13 mouse cellular contexts compared by ENCODE assay signal in the genomic region with DNA sequence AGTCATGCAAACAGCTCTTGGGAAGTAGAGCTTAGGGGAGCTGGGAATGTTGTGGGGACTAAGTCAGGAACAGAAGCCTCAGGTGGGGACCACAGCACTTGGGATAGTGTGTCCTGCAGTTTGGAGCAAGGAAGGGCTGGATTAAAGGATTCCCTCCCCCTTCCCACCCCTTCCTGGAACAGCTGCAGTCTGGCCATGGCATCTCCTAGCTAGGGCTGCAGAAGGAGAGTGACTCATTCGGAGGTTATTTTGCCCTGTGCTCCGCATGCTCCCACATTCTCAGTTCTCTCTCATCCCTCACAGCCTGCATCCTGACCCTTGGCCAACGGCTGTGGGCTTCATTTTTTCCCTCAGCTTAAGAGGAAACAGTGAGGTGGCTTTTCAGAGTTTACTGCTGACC. TPM values are rescaled to one million over a fixed set of nuclear protein-coding genes. Genes with fewer than 3 reads are reported as not detected.
DNase-seq lines count a peak whose midpoint lies in the region; ATAC-seq lines count a peak whose summit lies in the region.
"Had no signal": no experiment of that assay in that cellular context is flagged by ENCODE, and none has a peak within 500 bp of the region (broad histone marks: within the 10 kb centered on the region; RNA-seq: fewer than 3 reads in every experiment).

No protein-coding gene starts in this region.

- H3K27me3 ChIP-seq in heart, embryonic 16.5 days (ENCODE audit: control insufficient read depth, insufficient read depth, low read length) = no peaks in the 10 kb centered on the region
- H3K27me3 ChIP-seq in forebrain, embryonic 14.5 days (replicated peaks; ENCODE audit: control insufficient read depth, insufficient read depth, low read length) = no peaks in the 10 kb centered on the region
- H3K27me3 ChIP-seq: forebrain, embryonic 12.5 days; liver, embryonic 12.5 days; stomach, embryonic 15.5 days had no signal

- H3K27ac ChIP-seq in heart, embryonic 16.5 days (ENCODE audit: low read length) = no peak overlapping the region
- H3K27ac ChIP-seq in forebrain, embryonic 14.5 days (ENCODE audit: low read depth, low read length) = no peak overlapping the region
- H3K27ac ChIP-seq: forebrain, embryonic 12.5 days; kidney, postnatal 0 days; left cerebral cortex, adult 2 months; liver, embryonic 12.5 days; stomach, embryonic 15.5 days had no signal

- 26% methylated on average over 3 of the region's 3 CpGs for WGBS in heart, embryonic 16.5 days
- WGBS in forebrain, embryonic 14.5 days = 58% methylated on average over 3 of the region's 3 CpGs

- peak; percentile 45; the same call in 1 of the 2 replicates for ATAC-seq in heart, embryonic 16.5 days (replicated peaks; ENCODE audit: extremely low read depth, insufficient read depth, low FRiP score)
- ATAC-seq in monocyte, adult 5-6 weeks (replicated peaks; ENCODE audit: insufficient number of reproducible peaks, low FRiP score, low TSS enrichment, poor library complexity, severe bottlenecking) = no peak
- ATAC-seq in forebrain, embryonic 14.5 days = no peak
- ATAC-seq: liver, embryonic 12.5 days had no signal

- peak; percentile 89 for DNase-seq in heart, adult 11 months
- DNase-seq in heart, adult 9 months (ENCODE audit: low spot score in 2 of 2) = no peak
- DNase-seq in 3T3-L1 (ENCODE audit: low read depth, low spot score) = peak; percentile 86
- DNase-seq in adipocyte (ENCODE audit: low spot score) = peak; percentile 28
- DNase-seq in forebrain, embryonic 14.5 days (ENCODE audit: low spot score) = no peak
- DNase-seq: right cerebral cortex, postnatal 4 days had no signal

- H3K9ac ChIP-seq in heart, embryonic 16.5 days (ENCODE audit: low read length) = no peak overlapping the region
- H3K9ac ChIP-seq in forebrain, embryonic 14.5 days (ENCODE audit: low read length) = no peak overlapping the region
- H3K9ac ChIP-seq: forebrain, embryonic 12.5 days; liver, embryonic 12.5 days; stomach, embryonic 15.5 days had no signal

- peaks cover 21% of the 10 kb centered on the region for H3K4me1 ChIP-seq in heart, embryonic 16.5 days (ENCODE audit: control insufficient read depth, insufficient read depth, low read length)
- H3K4me1 ChIP-seq in forebrain, embryonic 14.5 days (ENCODE audit: control insufficient read depth, insufficient read depth, low read length) = peaks cover 3% of the 10 kb centered on the region; the same call in 1 of the 2 replicates
- H3K4me1 ChIP-seq: liver, embryonic 12.5 days had no signal

- H3K36me3 ChIP-seq in heart, embryonic 16.5 days (ENCODE audit: control insufficient read depth, insufficient read depth) = no peaks in the 10 kb centered on the region
- H3K36me3 ChIP-seq in forebrain, embryonic 14.5 days (ENCODE audit: control insufficient read depth, insufficient read depth, low read length) = no peaks in the 10 kb centered on the region
- H3K36me3 ChIP-seq: forebrain, embryonic 12.5 days; liver, embryonic 12.5 days; stomach, embryonic 15.5 days had no signal

- H3K4me2 ChIP-seq in heart, embryonic 16.5 days (ENCODE audit: low read depth, low read length) = no peak overlapping the region
- no peak overlapping the region for H3K4me2 ChIP-seq in forebrain, embryonic 14.5 days (ENCODE audit: low read length)
- H3K4me2 ChIP-seq: forebrain, embryonic 12.5 days; liver, embryonic 12.5 days; stomach, embryonic 15.5 days had no signal

- no peak overlapping the region for H3K4me3 ChIP-seq in heart, embryonic 16.5 days (ENCODE audit: low read length)
- no peak overlapping the region for H3K4me3 ChIP-seq in forebrain, embryonic 14.5 days (ENCODE audit: low read depth, low read length)
- H3K4me3 ChIP-seq: forebrain, embryonic 12.5 days; left cerebral cortex, adult 2 months; liver, embryonic 12.5 days; stomach, embryonic 15.5 days had no signal

- H3K9me3 ChIP-seq in heart, embryonic 16.5 days (replicated peaks; ENCODE audit: control insufficient read depth, low read length) = no peaks in the 10 kb centered on the region
- no peaks in the 10 kb centered on the region for H3K9me3 ChIP-seq in forebrain, embryonic 14.5 days (replicated peaks; ENCODE audit: control insufficient read depth, low read length)
- H3K9me3 ChIP-seq: forebrain, embryonic 12.5 days; liver, embryonic 12.5 days; stomach, embryonic 15.5 days had no signal

RNA-seq across cellular contexts. Expression of a gene that starts 18.9 kb away (rescaled TPM):
- polyA plus RNA-seq in heart, embryonic 16.5 days (2015; fragmentation: Nextera tagmentation; extraction: Ambion mirVana) = 81.7 and 88.7 TPM in 2 replicates
- 110 to 135 TPM (median 128 TPM) in 3 replicates for total RNA-seq in monocyte, adult 5-6 weeks (2017)
- 46.6 and 49.4 TPM in 2 replicates for polyA plus RNA-seq in forebrain, embryonic 14.5 days (2014; fragmentation: Nextera tagmentation; extraction: Ambion mirVana)

Comparison
In these comparisons a context has a peak if more than half of its experiments do, and no peak if none do; other contexts are left out.
1. DNase-seq: peak in heart, adult 11 months (single experiment), 3T3-L1 (single experiment) and adipocyte (single experiment); none in heart, adult 9 months (0 of 2) and forebrain, embryonic 14.5 days (single experiment).